Mouse (Mus musculus) limb, embryonic 11.5 days (tissue): ENCODE data around the gene St3gal4. TPM values are rescaled to one million over a fixed set of nuclear protein-coding genes. Genes with fewer than 3 reads are reported as not detected.

Experiments
- ATAC-seq: fragments of 200-750 bp; cut with Nextera tagmentation; 2 replicates; pipeline ENCODE4 v1.8.0; 2017; ENCODE audit warnings: low read depth; ENCODE audit not compliant: insufficient number of reproducible peaks, low FRiP score, low TSS enrichment
- DNase-seq: peaks from one replicate; pipeline ENCODE4 v3.0.0-alpha.2; 2015; ENCODE audit warnings: low spot score
- H3K27ac ChIP-seq: fragments of 300-500 bp; sonication (generic); replicated peaks from 2 replicates; pipeline ENCODE4 v1.5.1; 2014; ENCODE audit warnings: low read depth, mild to moderate bottlenecking, low read length
- H3K27me3 ChIP-seq: fragments of 300-500 bp; sonication (generic); 2 replicates; pipeline ENCODE4 v1.6.1; 2014; ENCODE audit warnings: mild to moderate bottlenecking, low read length, mixed read lengths; ENCODE audit not compliant: control insufficient read depth, insufficient read depth
- H3K36me3 ChIP-seq: fragments of 300-500 bp; sonication (generic); 2 replicates; pipeline ENCODE4 v1.6.1; 2014; ENCODE audit warnings: mild to moderate bottlenecking, low read length, moderate library complexity, mixed read lengths; ENCODE audit not compliant: control insufficient read depth, insufficient read depth
- H3K4me1 ChIP-seq: fragments of 300-500 bp; sonication (generic); 2 replicates; pipeline ENCODE4 v1.6.1; 2014; ENCODE audit warnings: low read length, mixed read lengths; ENCODE audit not compliant: control insufficient read depth, insufficient read depth
- H3K4me2 ChIP-seq: fragments of 300-500 bp; sonication (generic); 2 replicates; pipeline ENCODE4 v1.6.1; 2014; ENCODE audit warnings: low read depth, mild to moderate bottlenecking, moderate library complexity; ENCODE audit not compliant: severe bottlenecking
- H3K4me3 ChIP-seq: fragments of 300-500 bp; sonication (generic); 2 replicates; pipeline ENCODE4 v1.5.1; 2014; ENCODE audit warnings: low read depth, low read length
- H3K9ac ChIP-seq: fragments of 300-500 bp; sonication (generic); 2 replicates; pipeline ENCODE4 v1.6.1; 2014; ENCODE audit warnings: mild to moderate bottlenecking, low read length
- H3K9me3 ChIP-seq: fragments of 300-500 bp; sonication (generic); 2 replicates; pipeline ENCODE4 v1.6.1; 2016; ENCODE audit warnings: low read length; ENCODE audit not compliant: control insufficient read depth
- WGBS: fragments of 180-500 bp; shearing (Covaris S2); extraction: QIAGEN DNeasy Blood & Tissue Kit; methylation state at CpG from one replicate; pipeline ENCODE4 v1.1.7; 2014; 5-methylcytosine and 5-hydroxymethylcytosine counted together
- polyA plus RNA-seq: library from polyadenylated mRNA; unstranded; fragments of >200 nt; fragmentation: Nextera tagmentation; extraction: Ambion mirVana; gene quantifications from 2 replicates; pipeline ENCODE4 v1.2.1, GENCODE M21; 2014

The St3gal4 gene
- polyA plus RNA-seq, 1 experiment from 2014 or later = 25.6 TPM

DNA sequence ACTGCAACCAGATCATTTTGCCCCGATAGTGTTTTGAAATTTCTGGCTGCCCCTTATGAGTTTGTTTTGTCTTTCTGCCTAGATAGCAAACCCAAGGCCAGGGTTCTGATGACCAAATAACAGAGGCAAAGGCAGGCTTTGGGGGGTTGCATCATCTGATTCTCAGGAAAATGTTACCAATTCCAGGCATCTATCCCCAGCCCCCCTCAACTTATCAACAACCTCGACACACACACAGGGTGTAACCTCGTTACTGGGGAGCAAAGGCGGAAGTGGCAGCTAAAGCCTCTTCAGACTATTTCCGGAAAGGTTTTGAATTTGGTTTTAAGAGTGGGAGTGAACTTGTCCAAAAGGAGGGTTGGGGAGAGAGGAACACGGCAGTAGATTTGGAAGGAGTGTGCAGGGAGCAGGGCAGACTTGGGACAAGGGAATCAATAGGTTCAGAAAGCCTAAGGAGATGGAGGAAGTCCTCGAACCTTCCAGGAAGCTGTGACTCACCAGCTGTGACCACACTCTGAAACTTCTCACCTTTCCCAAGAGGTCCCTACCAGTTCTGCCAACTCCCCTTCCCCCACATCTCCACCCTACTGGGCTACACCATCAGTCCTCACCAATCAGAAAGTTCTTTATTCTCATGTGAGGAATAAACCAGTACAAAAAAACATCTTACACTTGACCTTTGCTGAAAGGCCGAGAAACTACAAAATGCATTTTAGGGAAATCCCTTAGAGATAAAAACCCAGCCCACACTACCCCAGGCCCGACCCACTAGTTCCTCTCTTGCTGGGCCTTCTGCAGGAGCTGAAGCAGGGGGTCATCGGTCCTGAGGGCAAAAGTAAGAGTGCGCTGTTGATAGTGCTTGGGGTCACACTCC lies 5.0 kb upstream of the St3gal4 start:
- Histone ChIP-seq H3K4me3 (no peak overlapping the region), H3K9me3 (no peaks in the 10 kb centered on the region), H3K4me2 (no peak overlapping the region), H3K4me1 (no peaks in the 10 kb centered on the region), H3K27ac (no peak overlapping the region), H3K9ac (no peak overlapping the region), H3K27me3 (no peaks in the 10 kb centered on the region), H3K36me3 (peaks cover 2% of the 10 kb centered on the region; the same call in 1 of the 2 replicates)
- 81% methylated on average over 11 of the region's 11 CpGs for WGBS
- no peak for DNase-seq
- no peak for ATAC-seq

GRCm38 (mm10) chr9:35123456-35123803 lies 4.4 kb upstream of the St3gal4 start:
- no peaks in the 10 kb centered on the region for H3K27me3 ChIP-seq
- no peak overlapping the region for H3K9ac ChIP-seq
- H3K27ac ChIP-seq = no peak overlapping the region

DNA sequence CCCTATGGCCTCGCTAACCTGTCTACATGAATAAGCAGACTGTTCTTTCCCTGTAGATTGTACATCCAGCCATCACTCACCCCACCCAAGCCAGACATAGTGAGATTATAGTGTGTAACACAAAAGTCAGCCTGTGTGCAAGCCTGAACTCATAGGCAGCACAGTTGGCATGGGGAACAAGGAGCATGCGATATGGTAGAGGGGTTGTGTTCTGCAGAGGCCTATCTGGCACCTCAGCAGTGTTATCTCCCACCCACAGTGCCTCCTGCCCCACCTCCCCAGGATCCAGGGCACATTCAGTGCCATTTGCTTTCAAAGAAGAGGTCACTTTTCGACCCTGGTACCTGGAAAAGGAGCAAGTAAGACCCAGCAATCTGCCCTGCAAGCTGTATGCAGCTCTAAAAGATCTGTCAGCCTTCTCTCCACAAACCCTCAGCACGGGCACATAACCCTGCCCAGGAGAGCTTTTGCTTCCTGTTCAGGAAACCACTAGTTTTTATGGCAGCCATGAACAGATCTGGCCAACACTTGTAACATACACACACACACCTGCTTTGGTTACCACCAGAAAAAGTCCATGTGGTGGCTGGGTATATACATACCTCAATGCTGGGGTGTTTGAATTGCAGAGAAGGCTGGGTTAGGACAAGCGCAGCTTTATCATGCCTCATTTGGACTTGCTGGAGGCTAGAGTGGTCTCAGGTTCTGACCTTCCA lies 3.6 kb upstream of the St3gal4 start:
- WGBS = 77% methylated on average over 5 of the region's 5 CpGs
- peaks cover 4% of the 10 kb centered on the region; the same call in 1 of the 2 replicates for H3K4me1 ChIP-seq
- no peaks in the 10 kb centered on the region; the same call in 1 of the 2 replicates for H3K36me3 ChIP-seq
- H3K9ac ChIP-seq = no peak overlapping the region
- no peak overlapping the region for H3K27ac ChIP-seq
- H3K4me2 ChIP-seq = no peak overlapping the region
- ATAC-seq (no peak), DNase-seq (no peak)
- no peak overlapping the region for H3K4me3 ChIP-seq
- no peaks in the 10 kb centered on the region for H3K9me3 ChIP-seq
- H3K27me3 ChIP-seq = no peaks in the 10 kb centered on the region

More at GRCm38 (mm10) chr9:35123456-35123803, 4.4 kb upstream of the St3gal4 start:
- no peaks in the 10 kb centered on the region for H3K9me3 ChIP-seq
- H3K4me3 ChIP-seq = no peak overlapping the region
- DNase-seq = no peak
- WGBS = 82% methylated on average over 2 of the region's 2 CpGs
- H3K36me3 ChIP-seq = no peaks in the 10 kb centered on the region; the same call in 1 of the 2 replicates
- no peak overlapping the region for H3K4me2 ChIP-seq
- H3K4me1 ChIP-seq = no peaks in the 10 kb centered on the region
- ATAC-seq = no peak

DNA sequence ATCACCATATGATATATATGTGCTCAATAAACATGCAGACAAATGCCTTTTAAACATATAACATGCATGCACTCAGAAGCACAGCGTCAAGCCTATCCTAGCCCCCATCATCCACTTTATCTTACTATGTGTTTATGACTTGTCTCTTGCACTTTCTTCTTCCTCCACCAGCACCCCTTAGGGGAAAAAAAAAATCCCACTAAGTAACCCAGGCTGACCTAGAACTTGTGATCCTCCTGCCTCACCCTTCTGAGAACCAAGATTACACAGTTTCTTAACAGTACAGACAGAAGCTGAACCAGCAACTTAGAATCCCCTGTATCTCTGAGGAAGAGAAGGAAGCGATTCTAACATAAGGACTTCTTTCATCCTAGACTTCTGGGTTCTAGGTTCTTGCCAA lies 505 bp downstream of the St3gal4 start:
- DNase-seq (no peak), ATAC-seq (no peak)
- no peak overlapping the region for H3K9ac ChIP-seq
- H3K36me3 ChIP-seq = no peaks in the 10 kb centered on the region; the same call in 1 of the 2 replicates
- no peaks in the 10 kb centered on the region for H3K27me3 ChIP-seq
- H3K9me3 ChIP-seq = no peaks in the 10 kb centered on the region
- WGBS = 96% methylated on average over 2 of the region's 2 CpGs
- peaks cover 21% of the 10 kb centered on the region for H3K4me1 ChIP-seq
- H3K4me3 ChIP-seq = no peak overlapping the region
- no peak overlapping the region for H3K4me2 ChIP-seq
- H3K27ac ChIP-seq = no peak overlapping the region

DNA sequence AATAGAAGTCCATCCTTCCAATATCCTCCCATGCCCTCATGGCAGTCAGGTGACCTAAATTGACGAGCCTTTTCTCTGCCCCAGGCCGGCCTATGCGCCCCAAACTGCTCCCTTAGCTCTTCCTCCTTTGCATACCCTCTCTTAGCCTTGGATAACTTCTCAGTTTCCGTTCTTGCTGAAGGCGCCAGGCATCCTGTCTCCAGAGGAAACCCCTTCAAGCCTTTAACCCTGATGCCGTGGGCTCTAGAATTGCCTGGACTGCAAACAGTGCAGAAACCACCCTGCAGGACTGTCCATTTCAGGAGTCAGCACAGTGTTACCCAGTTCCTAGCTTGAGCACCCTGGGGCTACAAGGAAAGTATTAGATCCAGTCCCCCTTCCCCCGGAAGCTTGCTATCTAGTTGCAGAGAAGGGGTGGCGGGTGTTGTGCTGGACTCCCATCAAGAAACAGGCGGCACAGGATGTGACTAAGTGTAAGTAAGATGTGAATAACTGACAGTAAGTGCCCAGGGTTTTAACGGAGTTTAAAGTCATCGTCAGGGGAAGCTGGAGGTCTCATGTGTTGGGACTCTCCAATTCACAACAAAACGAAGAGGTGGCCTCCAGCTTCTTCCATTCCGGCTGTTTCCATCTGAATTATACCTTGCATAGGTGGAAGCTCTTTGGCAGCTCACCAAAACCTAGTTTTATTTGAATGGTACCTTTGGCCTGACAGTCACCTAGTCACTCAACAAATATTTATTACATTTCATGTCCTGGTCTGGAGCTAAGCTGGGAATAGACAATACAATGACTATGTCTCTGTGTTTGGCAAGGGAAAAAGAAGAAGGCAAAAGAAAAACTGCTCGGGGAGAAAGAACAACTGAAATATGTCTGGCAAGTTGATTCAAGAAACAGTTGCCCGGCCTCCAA lies 1.4 kb downstream of the St3gal4 start:
- no peaks in the 10 kb centered on the region for H3K27me3 ChIP-seq
- peak overlapping the region; percentile 87 for H3K9ac ChIP-seq
- H3K4me3 ChIP-seq = peak overlapping the region; percentile 73
- peak overlapping the region; percentile 86 for H3K4me2 ChIP-seq
- no peaks in the 10 kb centered on the region for H3K36me3 ChIP-seq
- DNase-seq = peak; percentile 51
- H3K9me3 ChIP-seq = no peaks in the 10 kb centered on the region
- peaks cover 21% of the 10 kb centered on the region for H3K4me1 ChIP-seq
- WGBS = 25% methylated on average over 15 of the region's 15 CpGs
- ATAC-seq = no peak
- peak overlapping the region; percentile 48; the same call in 1 of the 2 replicates for H3K27ac ChIP-seq

DNA sequence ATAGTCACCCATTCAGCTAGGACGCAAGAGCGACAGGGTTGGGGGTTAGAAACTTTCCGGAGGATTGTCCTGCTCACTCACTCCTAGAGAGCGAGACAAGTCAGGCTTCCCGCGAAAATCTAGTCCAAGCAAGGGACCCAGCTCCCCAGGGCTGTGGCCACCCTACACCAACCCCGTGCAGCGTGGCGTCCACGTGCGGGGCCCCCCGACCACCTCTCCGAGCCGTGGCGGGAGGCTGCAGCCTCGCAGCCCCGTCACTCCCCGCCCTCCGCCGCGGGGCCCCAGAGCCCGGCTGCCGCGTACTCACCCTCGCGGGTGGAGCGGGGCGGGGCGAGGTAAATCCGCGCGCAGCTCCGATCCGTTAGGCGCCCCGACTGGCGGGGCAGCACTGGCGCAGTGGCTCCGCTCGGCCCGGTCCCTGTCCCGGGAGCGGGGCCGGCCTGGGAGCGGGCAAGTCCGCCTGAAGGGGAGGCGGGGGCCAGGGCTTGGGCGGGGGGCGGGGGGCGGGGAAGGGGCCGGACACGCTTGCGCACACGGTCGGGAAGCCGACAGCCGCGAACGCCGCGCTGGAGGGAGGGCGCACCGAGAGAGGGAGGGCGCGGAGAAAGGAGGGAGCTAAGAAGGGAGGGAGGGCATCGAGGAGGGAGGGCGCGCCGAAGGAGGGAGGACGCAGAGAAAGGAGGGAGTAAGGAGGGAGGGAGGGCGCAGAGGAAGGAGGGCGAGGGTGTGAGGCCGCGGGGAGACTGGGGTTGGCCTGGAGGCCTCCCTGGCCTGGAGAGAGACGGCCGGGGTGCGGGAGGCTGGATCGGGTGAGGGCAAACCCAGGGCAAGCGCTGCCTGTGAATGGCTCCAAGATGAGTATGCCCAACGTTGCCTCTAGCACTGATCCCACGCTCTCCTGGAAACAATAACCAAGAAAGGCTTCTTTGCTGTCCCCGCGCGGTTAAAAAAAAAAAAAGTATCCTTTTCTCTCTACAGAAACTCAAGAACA lies 2.4 kb downstream of the St3gal4 start:
- Histone ChIP-seq H3K36me3 (no peaks in the 10 kb centered on the region), H3K4me2 (peak overlapping the region; percentile 86), H3K27ac (peak overlapping the region; percentile 79), H3K9me3 (no peaks in the 10 kb centered on the region), H3K9ac (peak overlapping the region; percentile 87), H3K27me3 (no peaks in the 10 kb centered on the region), H3K4me1 (peaks cover 26% of the 10 kb centered on the region), H3K4me3 (peak overlapping the region; percentile 73)
- under 1% methylated on average over 82 of the region's 84 CpGs for WGBS
- peak; percentile 76 for ATAC-seq
- DNase-seq = peak; percentile 87

DNA sequence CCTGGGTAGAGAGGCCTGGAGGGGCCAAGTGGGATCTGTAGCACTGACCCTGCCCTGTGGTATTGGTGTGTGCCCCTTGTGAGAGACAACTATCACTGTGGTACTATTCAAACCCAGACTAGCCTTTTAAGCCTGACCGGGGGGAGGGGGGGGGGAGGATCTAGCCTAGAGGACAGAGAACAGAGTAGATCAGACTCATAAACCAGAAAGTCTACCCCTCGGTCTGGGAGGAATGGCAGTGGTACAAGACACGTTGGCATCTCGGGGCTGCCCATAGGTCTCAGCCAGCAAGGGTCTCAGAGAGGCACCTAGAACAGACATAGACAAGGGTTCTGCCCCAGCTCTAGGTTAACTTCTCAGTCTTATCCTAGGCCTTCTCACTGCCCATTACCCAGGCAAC lies 3.3 kb downstream of the St3gal4 start:
- ATAC-seq (no peak), DNase-seq (no peak)
- Histone ChIP-seq H3K4me1 (peaks cover 31% of the 10 kb centered on the region), H3K27ac (no peak overlapping the region), H3K4me2 (peak overlapping the region; percentile 86), H3K9me3 (no peaks in the 10 kb centered on the region), H3K36me3 (no peaks in the 10 kb centered on the region), H3K4me3 (peak overlapping the region; percentile 73), H3K27me3 (no peaks in the 10 kb centered on the region), H3K9ac (peak overlapping the region; percentile 87)
- WGBS = 27% methylated on average over 4 of the region's 4 CpGs
